Mouse (Mus musculus): ENCODE results near the gene Vstm5.

- no peak for TF ChIP-seq CTCF (IDR thresholded peaks at IDR 0.05; ENCODE audit: extremely low read depth, insufficient read depth, low read length)
- no peak for TF ChIP-seq POLR2A (IDR thresholded peaks at IDR 0.05; ENCODE audit: extremely low read depth, insufficient read depth, low read length)
Measured at GRCm38 (mm10) chr9:15287846-15288245, 49.0 kb downstream of the Vstm5 start.
